Mouse (Mus musculus) midbrain, postnatal 0 days (tissue): Measurements from ENCODE around the gene Strip1. TPM values are rescaled to one million over a fixed set of nuclear protein-coding genes. Genes with fewer than 3 reads are reported as not detected.

Experiments
- ATAC-seq: fragments of 200-750 bp; cut with Nextera tagmentation; 2 replicates; pipeline ENCODE4 v1.8.0; 2017; ENCODE audit warnings: moderate number of reproducible peaks, mild to moderate bottlenecking, moderate TSS enrichment, moderate library complexity; ENCODE audit not compliant: low FRiP score
- DNase-seq: peaks from one replicate; pipeline ENCODE4 v3.0.0-alpha.2; 2015; ENCODE audit warnings: low spot score
- H3K27ac ChIP-seq: fragments of 300-500 bp; sonication (generic); 2 replicates; pipeline ENCODE4 v1.5.1; 2014; ENCODE audit warnings: low read depth, mild to moderate bottlenecking, low read length, mixed read lengths
- H3K27me3 ChIP-seq: fragments of 300-500 bp; sonication (generic); 2 replicates; pipeline ENCODE4 v1.6.1; 2014; ENCODE audit warnings: low read length, control low read depth, mixed read lengths; ENCODE audit not compliant: insufficient read depth
- H3K36me3 ChIP-seq: fragments of 300-500 bp; sonication (generic); 2 replicates; pipeline ENCODE4 v1.6.1; 2014; ENCODE audit warnings: low read length, control low read depth, mixed read lengths; ENCODE audit not compliant: insufficient read depth
- H3K4me1 ChIP-seq: fragments of 300-500 bp; sonication (generic); 2 replicates; pipeline ENCODE4 v1.6.1; 2014; ENCODE audit warnings: mild to moderate bottlenecking, control low read depth, antibody characterized with exemption, low read length, mixed read lengths; ENCODE audit not compliant: insufficient read depth
- H3K4me2 ChIP-seq: fragments of 300-500 bp; sonication (generic); 2 replicates; pipeline ENCODE4 v1.6.1; 2014; ENCODE audit warnings: low read depth, mild to moderate bottlenecking, low read length, mixed read lengths; ENCODE audit not compliant: poor library complexity, severe bottlenecking
- H3K4me3 ChIP-seq: fragments of 300-500 bp; sonication (generic); 2 replicates; pipeline ENCODE4 v1.5.1; 2014; ENCODE audit warnings: low read depth, mild to moderate bottlenecking, low read length, moderate library complexity
- H3K9ac ChIP-seq: fragments of 300-500 bp; sonication (generic); replicated peaks from 2 replicates; pipeline ENCODE4 v1.6.1; 2014; ENCODE audit warnings: mild to moderate bottlenecking, low read length, moderate library complexity, mixed read lengths; ENCODE audit not compliant: poor library complexity, severe bottlenecking
- H3K9me3 ChIP-seq: fragments of 300-500 bp; sonication (generic); 2 replicates; pipeline ENCODE4 v1.6.1; 2016; ENCODE audit warnings: low read length, control low read depth
- CTCF ChIP-seq: IDR thresholded peaks from 2 replicates; pipeline ENCODE4 v1.5.1; 2016; ENCODE audit warnings: antibody characterized with exemption, mild to moderate bottlenecking
- WGBS: fragments of 180-500 bp; shearing (Covaris S2); extraction: QIAGEN DNeasy Blood & Tissue Kit; methylation state at CpG from one replicate; pipeline ENCODE4 v1.1.7; 2014; 5-methylcytosine and 5-hydroxymethylcytosine counted together
- polyA plus RNA-seq: library from polyadenylated mRNA; unstranded; fragments of >200 nt; fragmentation: Nextera tagmentation; extraction: Ambion mirVana; gene quantifications from 2 replicates; pipeline ENCODE4 v1.2.1, GENCODE M21; 2015
- total RNA-seq: library from RNA; depleted of rRNA; stranded (reverse); fragments of >200 nt; gene quantifications from 2 replicates; pipeline ENCODE4 v1.2.3, GENCODE M21; 2014

Gene Strip1
- total and polyA plus RNA-seq, 2 experiments from 2014 or later: 120 to 131 TPM

DNA sequence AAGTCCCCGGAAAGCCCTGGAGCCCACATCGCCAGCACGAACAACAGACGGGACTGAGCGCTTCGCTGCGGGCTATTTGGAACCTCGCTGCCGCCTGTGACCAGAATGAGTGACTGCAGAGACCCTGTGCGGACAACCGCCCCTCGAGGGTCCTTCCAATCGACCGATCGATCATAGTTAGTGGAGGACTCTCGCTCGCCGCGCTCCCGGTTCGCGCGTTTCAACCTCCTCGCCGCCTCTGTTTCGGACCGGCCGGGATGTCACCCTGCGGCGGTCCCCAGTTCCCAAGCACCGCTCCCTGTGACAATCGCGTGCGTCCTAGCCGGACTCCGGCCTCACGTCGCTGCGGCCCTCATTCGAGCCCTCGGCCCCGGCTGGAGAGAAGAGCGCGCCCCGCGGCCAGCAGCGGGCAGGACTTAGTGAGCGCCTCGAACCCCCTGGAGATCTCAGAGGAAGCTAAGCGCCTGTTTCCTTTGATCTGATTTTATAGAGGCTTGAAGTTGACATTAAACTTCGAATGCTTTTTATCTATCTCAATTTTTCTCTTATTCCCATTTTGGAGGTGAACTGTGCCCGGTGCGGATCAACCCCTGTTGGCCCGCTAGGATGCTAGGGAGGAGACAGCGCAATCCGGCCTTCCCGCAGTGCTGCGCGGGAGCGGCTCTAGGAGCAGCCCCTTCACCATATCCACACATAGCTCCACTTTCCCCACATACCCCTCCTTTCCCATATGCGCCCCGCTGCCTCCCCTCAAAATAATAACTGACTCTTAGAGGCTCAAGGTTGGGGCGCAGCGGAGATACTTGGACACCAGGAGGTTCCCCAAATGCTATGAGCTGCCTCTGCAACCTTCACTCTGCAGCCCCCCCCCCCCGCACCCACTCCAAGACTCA lies 48.4 kb downstream of the Strip1 start:
- Histone ChIP-seq H3K27ac (no peak overlapping the region), H3K9ac (0 out of 2 replicates have a peak overlapping the region, but pooled peaks have one; percentile 24), H3K4me2 (peak overlapping the region; percentile 43), H3K9me3 (no peaks in the 10 kb centered on the region), H3K4me1 (no peaks in the 10 kb centered on the region), H3K36me3 (no peaks in the 10 kb centered on the region), H3K27me3 (peaks cover 74% of the 10 kb centered on the region), H3K4me3 (peak overlapping the region; percentile 20)
- no peak for TF ChIP-seq CTCF
- no peak for DNase-seq
- no peak for ATAC-seq
- under 1% methylated on average over 65 of the region's 65 CpGs for WGBS

DNA sequence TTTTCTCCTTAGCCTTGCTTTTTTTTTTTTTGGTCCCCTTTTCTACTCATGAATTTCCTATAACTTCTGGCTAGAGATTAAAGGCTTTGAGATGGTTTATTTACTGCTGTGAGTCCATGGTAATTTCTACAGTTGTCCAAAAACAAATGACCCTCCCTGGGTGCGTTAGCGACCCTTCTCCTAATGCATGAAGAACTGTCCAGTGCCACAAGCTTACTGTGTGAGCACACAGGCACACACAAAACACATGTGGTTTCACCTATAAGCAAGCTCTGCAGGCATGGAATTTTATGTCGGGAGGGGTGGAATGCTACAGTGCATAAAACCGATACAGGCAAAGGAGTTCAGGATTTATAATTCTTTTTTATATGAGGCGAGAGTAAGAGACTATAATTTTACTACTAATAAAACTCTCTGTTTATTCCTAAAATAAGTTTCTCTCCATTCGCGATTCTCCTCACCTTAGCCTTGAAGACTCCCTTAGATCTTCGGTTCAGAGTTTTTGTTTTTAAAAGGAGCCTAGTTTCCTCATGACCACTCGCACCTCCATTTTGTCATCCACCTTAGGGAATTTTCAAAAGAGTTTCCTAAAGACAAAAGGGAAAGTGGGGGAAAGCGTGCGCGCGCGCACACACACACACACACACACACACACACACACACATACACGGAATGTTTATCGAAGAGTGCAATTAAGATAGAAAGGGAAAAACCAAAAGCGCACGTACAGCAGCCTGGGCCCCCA lies 49.2 kb downstream of the Strip1 start:
- Histone ChIP-seq H3K4me1 (no peaks in the 10 kb centered on the region), H3K36me3 (no peaks in the 10 kb centered on the region), H3K4me2 (peak overlapping the region; percentile 43; the same call in 1 of the 2 replicates), H3K9me3 (no peaks in the 10 kb centered on the region), H3K4me3 (peak overlapping the region; percentile 20), H3K9ac (no peak overlapping the region), H3K27ac (no peak overlapping the region), H3K27me3 (peaks cover 69% of the 10 kb centered on the region)
- 3% methylated on average over 18 of the region's 18 CpGs for WGBS
- TF ChIP-seq CTCF: no peak
- DNase-seq (no peak), ATAC-seq (no peak)

DNA sequence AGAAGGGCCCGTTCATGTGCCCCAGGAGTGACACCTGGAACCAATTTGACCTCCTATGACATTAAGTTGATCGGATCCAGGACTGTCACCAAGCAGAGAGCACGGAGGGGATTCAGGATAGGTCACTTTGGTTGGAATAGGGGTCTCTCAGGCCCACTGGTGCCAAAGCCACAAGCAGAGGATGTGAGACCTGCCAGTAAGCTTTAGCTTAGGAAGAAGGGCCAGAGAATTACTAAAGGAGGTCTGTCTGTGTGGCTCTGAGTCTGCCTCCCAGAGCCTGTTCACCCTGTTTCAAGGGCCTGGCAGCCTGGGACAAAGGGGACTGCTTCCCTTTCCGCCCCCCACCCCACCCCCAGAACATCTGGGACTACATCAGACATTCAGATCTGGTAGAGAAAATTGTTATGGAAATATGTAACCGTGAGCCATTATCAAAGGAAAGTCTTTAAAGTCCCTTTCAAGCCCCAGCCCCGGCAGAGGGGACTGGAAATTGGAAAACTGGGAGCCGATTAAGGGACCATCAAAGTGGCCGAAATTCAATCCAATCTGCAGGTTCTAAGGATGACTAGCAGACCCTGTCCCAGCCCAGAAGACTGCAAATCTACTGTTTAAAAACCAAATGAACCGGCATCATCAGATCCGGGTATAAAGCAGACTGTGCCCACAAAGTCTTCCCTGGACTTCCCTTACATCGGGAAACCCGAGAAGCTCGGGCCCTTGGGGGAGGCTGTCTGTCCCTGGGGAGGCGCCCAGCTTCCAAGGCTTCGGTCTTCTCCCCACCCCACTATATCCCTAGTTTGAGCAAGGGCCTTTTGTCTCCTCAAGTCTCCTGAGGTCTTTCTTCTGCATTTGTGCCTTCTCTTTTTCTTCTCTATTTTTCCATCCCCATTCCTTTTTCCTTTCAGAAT lies 50.1 kb downstream of the Strip1 start:
- no peak for TF ChIP-seq CTCF

DNA sequence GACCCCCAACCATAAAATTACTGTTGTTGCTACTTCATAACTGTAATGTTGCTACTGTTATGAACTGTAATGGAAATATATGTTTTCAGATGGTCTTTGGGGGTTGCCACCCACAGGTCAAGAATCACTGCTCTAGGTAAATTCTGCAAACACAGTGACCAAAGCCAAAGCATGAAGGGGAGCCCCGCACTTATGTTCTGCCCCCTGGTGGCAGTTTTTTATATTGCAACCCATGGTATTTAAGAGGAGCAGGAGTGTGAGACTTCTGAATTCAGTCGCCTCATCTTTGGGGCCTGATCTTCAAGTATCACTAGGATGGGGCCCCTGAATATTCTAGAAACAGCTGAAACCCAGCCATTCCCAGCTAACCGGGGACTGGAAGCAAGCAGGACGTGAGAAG lies 52.0 kb downstream of the Strip1 start:
- ATAC-seq: no peak
- DNase-seq: peak; percentile 75
- no peaks in the 10 kb centered on the region for H3K36me3 ChIP-seq
- H3K9me3 ChIP-seq: no peaks in the 10 kb centered on the region
- H3K4me1 ChIP-seq: no peaks in the 10 kb centered on the region
- peaks cover 41% of the 10 kb centered on the region for H3K27me3 ChIP-seq
- WGBS: 14% methylated on average over 4 of the region's 4 CpGs
- H3K4me3 ChIP-seq: no peak overlapping the region
- H3K4me2 ChIP-seq: no peak overlapping the region
- no peak overlapping the region for H3K9ac ChIP-seq
- TF ChIP-seq CTCF: peak; percentile 82
- H3K27ac ChIP-seq: no peak overlapping the region

More for the DNA sequence above, 50.1 kb downstream of the Strip1 start:
- Histone ChIP-seq H3K27me3 (peaks cover 59% of the 10 kb centered on the region), H3K36me3 (no peaks in the 10 kb centered on the region), H3K9ac (no peak overlapping the region), H3K4me1 (no peaks in the 10 kb centered on the region), H3K4me2 (no peak overlapping the region), H3K4me3 (no peak overlapping the region), H3K9me3 (no peaks in the 10 kb centered on the region), H3K27ac (no peak overlapping the region)
- DNase-seq (no peak), ATAC-seq (no peak)
- 7% methylated on average over 15 of the region's 15 CpGs for WGBS

DNA sequence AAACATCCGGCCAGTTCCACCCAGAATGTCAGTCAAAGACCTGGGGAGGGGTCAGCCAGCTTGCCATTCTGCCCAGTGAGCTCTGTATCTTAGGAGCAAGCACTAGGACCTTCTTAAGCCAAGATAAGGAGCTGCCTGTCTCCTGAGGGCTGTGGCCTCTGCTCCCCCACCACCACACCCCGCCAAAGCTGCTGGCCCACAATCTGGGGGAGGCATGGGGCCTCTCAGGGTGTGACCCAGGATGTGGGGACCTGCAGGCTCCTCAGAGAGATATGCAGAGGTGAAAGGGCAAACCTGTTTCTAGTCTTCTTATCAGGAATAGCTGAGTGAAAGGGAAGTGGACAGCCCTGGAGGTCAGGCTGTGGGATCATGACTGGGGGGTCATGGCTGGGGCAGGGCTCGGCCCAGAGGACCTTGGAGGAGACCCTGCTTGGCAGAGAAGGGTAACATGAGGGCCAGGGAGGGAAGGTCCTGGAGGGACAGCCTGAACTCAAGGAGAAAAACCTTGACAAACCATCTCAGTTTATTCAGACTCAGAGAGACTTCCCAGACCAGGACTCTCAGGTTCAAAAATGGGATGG lies 53.6 kb downstream of the Strip1 start:
- Histone ChIP-seq H3K4me2 (no peak overlapping the region), H3K4me1 (no peaks in the 10 kb centered on the region), H3K27ac (no peak overlapping the region), H3K36me3 (no peaks in the 10 kb centered on the region), H3K9me3 (no peaks in the 10 kb centered on the region), H3K9ac (no peak overlapping the region), H3K4me3 (no peak overlapping the region), H3K27me3 (peaks cover 27% of the 10 kb centered on the region)
- no peak for TF ChIP-seq CTCF
- no peak for ATAC-seq
- 50% methylated on average over 3 of the region's 3 CpGs for WGBS
- DNase-seq: no peak
